Mouse (Mus musculus) embryonic fibroblast, embryonic 13.5 days (primary cell): ENCODE measurements around the gene Maml3. TPM values are rescaled to one million over a fixed set of nuclear protein-coding genes. Genes with fewer than 3 reads are reported as not detected.

ENCODE experiments used
- H3K27ac ChIP-seq: 2 replicates; pipeline ENCODE4 v1.5.1; 2012; ENCODE audit warnings: low read length, control low read depth, inconsistent platforms; ENCODE audit not compliant: insufficient read depth
- H3K4me1 ChIP-seq: 2 replicates; pipeline ENCODE4 v1.6.1; 2011; ENCODE audit warnings: low read length; ENCODE audit not compliant: control insufficient read depth, insufficient read depth
- H3K4me3 ChIP-seq: 2 replicates; pipeline ENCODE4 v1.5.1; 2011; ENCODE audit warnings: mild to moderate bottlenecking, control low read depth, low read length; ENCODE audit not compliant: insufficient read depth
- CTCF ChIP-seq: IDR thresholded peaks from 2 replicates; pipeline ENCODE4 v1.5.1; 2011; ENCODE audit warnings: mild to moderate bottlenecking, control low read depth, low read length, moderate library complexity, borderline replicate concordance; ENCODE audit not compliant: insufficient read depth
- POLR2A ChIP-seq: IDR thresholded peaks from 2 replicates; pipeline ENCODE4 v1.6.1; 2011; ENCODE audit warnings: low read depth, mild to moderate bottlenecking, control low read depth, low read length, moderate library complexity
- polyA plus RNA-seq: library from polyadenylated mRNA; stranded (reverse); fragments of >200 nt; gene quantifications from 2 replicates; pipeline ENCODE4 v1.2.4, GENCODE M21; 2011; ENCODE audit warnings: low read depth; ENCODE audit not compliant: missing spikeins, insufficient read length

Maml3 gene
- polyA plus RNA-seq, 1 experiment: 2.2 TPM

DNA sequence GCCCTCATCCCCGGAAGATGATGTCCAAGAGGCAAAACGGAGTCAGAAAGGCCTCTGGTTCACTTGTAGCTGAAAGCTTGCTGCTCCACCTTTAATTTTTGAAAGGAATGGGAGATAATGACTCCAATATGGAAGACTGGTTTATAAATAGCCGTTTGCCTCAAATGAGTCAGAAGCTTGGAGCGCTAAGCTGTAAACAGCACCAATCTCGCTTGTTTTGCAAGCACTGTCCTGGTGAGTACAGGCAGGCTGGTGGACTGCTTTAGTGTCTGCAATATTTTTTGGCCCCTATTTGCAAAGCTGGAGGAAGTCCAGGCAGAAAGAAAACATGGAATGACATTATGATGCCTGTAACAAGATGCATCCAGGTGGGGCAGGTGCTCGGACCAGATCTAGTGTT, 335.7 kb downstream of the Maml3 start:
- H3K4me1 ChIP-seq: no peaks in the 10 kb centered on the region
- TF ChIP-seq CTCF (no peak), POLR2A (no peak)
- H3K4me3 ChIP-seq: no peak overlapping the region
- no peak overlapping the region for H3K27ac ChIP-seq

DNA sequence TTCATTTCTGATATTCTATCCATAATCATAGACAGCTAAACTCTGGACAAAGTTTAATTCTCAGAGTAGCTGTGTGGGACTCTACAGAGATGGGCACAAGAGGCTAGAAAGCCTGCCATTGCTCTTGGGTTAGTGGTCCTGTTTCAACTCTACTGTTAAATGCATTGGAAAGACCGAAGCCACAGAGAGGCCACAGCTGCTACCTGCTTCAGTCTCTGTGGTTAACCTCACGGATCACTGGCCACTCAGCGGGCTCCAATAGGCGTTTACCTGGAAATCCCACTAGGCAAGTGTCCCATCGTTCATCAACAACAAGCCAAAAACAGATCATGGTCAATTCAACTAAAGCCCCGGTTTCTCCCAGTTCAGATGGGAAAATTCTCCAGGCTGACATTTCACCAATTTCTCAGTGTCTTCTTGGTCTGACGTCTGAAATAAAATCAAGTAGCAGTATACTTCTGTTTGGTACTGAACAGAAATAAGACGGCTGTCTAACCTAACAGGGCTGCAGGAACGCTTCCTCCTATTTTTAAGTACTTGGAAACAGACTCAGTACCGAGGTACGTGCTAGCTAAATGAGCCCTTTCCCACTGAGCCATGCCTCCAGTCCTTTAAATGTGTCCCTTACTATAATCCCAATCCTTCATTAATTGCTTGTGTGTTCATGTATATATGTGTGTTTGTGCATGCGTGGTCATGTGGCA, 339.5 kb downstream of the Maml3 start:
- Histone ChIP-seq H3K27ac (no peak overlapping the region), H3K4me3 (no peak overlapping the region), H3K4me1 (no peaks in the 10 kb centered on the region)
- no peak for TF ChIP-seq CTCF
- TF ChIP-seq POLR2A: no peak

DNA sequence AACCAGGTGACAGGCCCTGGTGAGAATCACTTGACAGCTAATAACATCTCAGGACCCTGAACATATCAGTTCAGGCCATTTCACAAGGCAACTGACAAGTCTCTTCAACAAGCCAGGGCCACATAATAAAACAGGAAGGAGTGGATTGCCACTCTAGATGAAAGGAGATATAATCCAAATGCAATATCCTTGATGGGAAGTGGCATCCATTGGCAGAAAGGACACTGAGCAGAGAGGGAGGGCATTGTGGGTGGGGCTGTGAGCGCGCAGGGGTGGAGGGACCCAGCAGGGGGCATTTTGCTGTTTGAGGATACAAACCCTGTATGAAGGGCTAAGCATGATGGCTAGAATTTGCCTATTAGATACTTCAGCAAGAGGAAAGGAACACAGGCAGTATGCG, 340.7 kb downstream of the Maml3 start:
- no peaks in the 10 kb centered on the region for H3K4me1 ChIP-seq
- H3K4me3 ChIP-seq: no peak overlapping the region
- no peak for TF ChIP-seq POLR2A
- no peak for TF ChIP-seq CTCF
- H3K27ac ChIP-seq: no peak overlapping the region

DNA sequence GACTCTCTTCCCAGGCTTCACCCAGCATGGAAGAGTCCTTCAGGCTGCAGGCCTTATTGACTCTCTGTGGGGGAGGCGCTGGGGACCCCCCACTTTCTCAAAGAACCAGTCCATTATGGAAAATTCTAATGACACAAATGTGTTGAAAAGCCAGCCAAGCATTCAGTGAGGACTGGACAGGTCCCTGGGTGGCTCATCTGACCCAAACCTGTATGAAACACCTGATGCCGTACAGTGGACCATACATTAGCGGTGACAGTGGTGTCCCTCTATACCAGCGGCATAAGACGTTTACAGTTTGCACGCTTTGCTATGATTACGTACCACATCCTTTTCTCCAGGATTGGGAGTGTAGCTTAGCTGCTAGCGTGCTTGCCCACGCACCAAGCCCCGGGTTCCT, 342.0 kb downstream of the Maml3 start:
- Histone ChIP-seq H3K27ac (no peak overlapping the region), H3K4me3 (no peak overlapping the region), H3K4me1 (no peaks in the 10 kb centered on the region)
- TF ChIP-seq CTCF (no peak), POLR2A (no peak)

DNA sequence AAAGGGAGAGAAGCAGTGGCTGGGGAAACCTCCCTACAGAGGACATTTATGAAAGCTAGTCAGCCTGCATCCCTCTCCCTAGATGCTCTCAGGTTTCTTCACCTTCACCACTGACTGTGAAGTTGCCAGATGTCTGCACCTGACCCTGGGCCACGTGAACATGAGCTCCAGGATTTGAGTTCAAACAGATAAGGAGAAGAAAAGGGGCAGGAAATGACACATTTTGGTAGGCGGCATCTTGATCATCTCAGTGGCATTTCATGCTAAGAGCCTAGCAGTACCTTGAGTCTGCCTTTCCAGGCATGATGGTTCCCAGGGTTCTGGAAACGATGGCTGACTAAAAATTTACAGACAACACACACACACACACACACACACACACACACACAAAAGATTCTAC, 345.3 kb downstream of the Maml3 start:
- no peak overlapping the region for H3K4me3 ChIP-seq

DNA sequence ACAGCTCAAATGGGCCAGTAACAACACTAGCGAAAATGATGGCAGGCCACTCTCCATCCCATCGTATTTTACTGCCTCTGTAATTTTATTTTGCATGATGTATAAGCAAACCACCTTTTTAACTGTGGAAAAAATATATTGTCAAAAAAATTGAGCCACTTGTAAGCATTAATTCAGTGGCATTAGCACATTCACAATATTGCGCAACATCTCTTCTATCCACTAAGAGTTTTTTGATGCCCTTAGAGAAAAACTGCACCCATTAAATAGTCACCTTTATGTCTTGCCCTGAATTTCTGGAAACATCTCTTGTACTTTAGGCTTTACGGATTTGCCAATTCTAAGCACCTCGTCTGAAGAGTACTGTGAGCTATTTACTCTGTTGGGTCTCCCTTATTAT, 347.8 kb downstream of the Maml3 start:
- no peak overlapping the region for H3K27ac ChIP-seq
- no peak for TF ChIP-seq CTCF
- no peak for TF ChIP-seq POLR2A
- H3K4me1 ChIP-seq: no peaks in the 10 kb centered on the region
- H3K4me3 ChIP-seq: no peak overlapping the region

More for the DNA sequence above, 345.3 kb downstream of the Maml3 start:
- H3K4me1 ChIP-seq: no peaks in the 10 kb centered on the region
- TF ChIP-seq POLR2A (no peak), CTCF (no peak)
- no peak overlapping the region for H3K27ac ChIP-seq

DNA sequence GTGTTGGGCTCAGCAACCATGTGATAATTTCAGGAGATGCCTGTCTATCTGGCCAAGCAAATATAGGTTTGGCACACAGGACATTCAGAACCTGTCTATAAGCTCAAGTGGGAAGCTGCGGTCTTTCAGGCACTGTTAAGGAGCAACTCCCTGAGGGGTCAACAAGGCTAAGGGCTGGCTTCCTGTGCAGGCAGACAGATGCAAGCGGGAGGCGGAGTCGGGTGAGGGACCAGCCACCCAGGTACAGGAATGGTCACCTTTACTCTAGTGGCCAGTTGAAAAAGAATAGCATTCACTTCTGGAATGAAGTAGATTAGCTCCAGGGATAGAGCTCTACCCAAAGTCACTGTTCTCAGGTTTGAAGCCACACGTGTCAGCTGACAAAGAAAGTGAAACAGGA, 348.6 kb downstream of the Maml3 start:
- TF ChIP-seq CTCF: no peak
- no peak for TF ChIP-seq POLR2A
- Histone ChIP-seq H3K4me1 (no peaks in the 10 kb centered on the region), H3K4me3 (no peak overlapping the region), H3K27ac (no peak overlapping the region)

DNA sequence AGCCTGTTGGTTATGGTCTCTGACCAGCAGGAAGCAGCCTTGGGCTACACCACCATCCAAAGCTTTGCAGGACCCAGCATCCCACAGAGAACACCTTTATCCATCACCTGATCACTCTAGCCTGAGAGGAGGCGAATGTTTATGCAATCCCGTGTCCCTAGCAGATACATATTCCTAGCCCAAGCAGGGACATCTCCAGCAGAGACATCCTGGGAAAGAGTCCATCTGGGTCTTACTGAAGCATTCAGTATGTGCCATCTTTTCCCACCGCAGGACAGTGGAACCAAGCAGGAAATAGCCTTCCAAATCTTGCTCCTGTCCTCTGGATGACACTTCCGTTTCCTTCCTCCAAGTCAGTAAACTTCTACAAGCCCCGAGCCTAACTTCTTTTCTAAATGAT, 351.6 kb downstream of the Maml3 start:
- Histone ChIP-seq H3K4me3 (no peak overlapping the region), H3K27ac (no peak overlapping the region), H3K4me1 (peaks cover 14% of the 10 kb centered on the region)
- TF ChIP-seq POLR2A (no peak), CTCF (no peak)

DNA sequence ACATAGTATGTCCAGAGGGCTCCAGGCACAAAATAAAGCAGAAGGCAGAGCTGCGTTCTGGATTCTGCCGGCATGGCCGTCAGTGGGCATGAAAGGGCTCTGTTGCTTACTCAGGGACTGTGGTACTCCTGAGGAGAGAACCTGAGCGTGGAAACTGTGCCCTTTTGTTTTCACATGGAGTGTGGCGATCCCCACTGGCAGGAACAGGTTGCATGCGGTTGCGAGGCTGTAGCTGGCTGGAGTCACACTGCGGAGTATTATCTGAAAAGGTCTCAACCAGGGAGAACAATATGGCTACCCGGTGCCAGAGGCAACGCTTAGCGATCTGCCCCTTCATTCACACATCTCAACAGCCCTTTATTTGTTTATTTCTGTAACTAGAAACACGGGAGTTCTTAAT, 353.4 kb downstream of the Maml3 start:
- no peak overlapping the region for H3K4me3 ChIP-seq
- peaks cover 14% of the 10 kb centered on the region for H3K4me1 ChIP-seq
- TF ChIP-seq CTCF: no peak
- TF ChIP-seq POLR2A: no peak
- H3K27ac ChIP-seq: no peak overlapping the region

DNA sequence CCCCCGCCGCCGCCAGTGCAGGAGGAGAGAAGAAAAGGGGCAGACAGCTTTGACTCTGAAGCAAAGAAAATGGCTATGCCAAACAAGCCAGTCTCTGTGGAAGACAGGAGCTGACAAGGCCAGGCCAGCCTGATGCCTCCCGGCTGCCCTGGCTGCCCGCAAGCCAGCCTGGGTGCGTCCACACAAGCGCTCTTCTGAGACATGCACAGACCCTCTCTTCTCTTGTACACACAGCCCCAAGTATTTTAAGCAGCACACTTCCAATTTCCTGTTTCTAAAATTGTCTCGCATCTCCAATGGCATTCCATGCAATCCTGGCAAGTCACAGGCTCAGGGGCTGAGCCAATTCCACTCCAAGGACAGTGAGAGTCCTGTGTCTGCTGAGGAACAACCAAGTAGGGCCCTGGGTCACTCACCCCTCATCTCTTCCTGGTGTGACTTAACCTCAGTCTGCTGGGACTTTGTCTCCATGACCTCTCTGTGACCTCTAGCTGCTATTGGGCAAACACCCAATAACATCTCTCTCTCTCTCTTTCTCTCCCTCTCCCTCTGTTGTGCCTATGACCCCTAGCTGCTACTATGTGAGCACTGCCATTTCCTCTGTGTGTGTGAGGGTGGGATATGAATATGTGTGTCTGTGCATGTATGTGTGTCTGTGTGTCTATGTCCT, 354.9 kb downstream of the Maml3 start:
- Histone ChIP-seq H3K27ac (peak overlapping the region; percentile 51), H3K4me1 (peaks cover 14% of the 10 kb centered on the region), H3K4me3 (no peak overlapping the region)
- TF ChIP-seq POLR2A (no peak), CTCF (no peak)
